Mouse (Mus musculus) thymus, adult 18-20 months (tissue): ENCODE measurements around the gene Dpysl5.

ENCODE experiments used
- DNase-seq, 2 experiments: peaks; one replicate each; pipeline ENCODE4 v3.0.0; 2022; ENCODE audit warnings: mixed read lengths in 2 of 2

The Dpysl5 gene

DNA sequence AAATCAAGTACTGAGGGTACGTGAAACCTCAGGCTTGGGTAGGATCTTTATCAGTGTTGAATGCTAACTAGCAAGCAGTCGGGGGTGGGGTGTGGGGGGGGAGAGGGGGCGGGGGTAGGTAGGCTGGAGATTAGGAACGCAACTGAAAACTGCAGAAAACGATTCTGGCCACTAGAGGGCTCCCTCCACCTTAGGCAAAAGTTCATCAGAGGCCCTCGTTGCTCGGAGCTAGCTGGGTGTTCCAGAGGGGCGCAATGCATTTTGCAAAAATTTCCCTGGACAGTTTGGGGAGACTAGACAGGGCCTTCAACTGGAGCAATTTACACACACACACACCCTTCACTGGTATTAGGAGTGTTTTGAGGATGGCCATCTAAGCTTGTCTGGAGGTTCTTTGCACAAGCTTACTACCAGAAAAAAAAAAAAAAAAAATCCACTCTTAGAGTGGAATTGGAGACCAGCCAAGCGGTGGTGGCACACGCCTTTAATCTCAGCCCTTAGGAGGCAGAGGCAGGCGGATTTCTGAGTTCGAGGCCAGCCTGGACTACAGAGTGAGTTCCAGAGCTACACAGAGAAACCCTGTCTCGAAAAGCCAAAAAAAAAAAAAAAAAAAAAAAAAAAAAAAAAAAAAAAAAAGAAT is 1.5 kb upstream of the Dpysl5 start:
- DNase-seq, result peak; percentile 9 to 47

DNA sequence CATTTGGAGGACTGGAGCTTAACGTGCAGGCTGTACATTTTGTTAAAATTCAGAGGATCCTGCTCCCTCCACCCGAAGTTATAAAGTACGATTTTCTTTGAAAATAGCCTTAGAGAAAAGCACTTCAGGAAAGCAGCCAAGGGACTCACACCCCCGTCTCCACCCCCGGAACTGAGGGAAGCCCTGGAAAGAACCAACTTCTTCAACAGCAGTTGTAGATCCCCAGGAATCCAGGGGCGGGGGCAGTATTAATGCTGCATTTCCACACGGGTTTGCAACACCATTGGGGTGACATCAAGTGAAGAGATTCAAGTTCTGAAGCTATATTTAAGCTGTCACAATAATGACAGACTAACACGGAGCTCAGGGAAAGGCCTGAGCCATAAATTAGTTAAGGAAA is 878 bp upstream of the Dpysl5 start:
- DNase-seq, result no peak

DNA sequence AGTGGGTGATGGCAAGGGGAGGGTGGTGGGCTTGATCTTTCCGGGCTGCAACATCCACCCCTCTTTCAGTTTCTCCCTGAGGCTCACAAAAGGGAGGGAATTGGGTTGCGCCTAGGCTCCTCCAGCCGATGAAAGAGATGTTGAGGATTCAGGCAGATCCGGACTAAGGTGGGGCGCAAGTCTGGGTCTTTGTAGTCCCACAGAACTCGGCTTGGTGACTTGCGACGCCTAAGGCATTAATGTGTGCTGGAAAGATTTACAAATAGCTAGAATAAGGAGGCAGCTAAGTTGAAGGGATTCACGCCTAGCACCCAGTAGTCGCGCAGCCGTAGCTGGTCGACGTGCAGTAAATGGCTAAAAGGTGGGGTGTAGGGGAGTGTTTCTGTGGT is 632 bp downstream of the Dpysl5 start:
- DNase-seq, result no peak

DNA sequence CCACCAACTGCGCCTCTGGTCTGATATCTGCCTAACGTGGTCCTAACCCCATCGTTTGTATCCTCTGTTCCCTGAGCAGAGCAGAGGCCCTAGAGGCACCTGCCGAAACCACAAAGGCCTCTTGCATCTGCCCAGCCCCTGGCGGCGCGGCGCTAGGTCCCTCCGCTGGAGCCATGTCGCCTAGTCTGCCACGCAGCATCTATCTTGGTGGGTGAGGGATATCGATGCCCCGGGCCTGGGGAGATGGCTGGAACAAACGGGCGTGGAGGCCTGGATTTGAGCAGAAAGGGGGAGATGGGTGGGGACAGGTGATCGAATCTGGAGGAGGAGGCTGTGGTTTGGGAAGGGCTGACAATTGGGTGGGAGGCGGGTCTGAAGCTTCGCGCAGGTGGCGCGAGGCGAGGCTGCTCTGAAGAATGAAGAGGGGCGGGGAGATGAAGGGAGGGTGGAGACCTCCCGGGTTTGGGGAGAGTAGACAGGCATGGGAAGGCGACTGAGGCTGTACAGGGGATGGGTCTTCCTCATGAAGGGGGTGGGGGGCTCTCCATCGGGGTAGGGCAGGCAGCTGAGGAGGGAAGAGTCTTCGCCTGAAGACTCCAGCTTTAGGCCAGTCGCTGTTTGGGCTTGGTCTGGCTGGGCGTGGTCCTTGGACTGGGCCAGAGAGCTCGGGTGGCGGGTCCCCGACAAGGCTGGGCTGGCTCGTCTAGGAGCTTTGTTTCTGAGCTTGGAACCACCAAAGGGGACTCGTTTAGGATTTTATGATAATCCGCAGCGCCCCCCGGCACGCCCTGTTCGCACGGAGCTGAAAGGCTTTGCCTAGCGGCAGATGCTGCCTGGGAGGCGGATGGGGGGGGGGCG is 1.3 kb downstream of the Dpysl5 start:
- DNase-seq, result peak; percentile 12 to 20

GRCm38 (mm10) chr5:30713299-30713675 is 1.9 kb downstream of the Dpysl5 start:
- DNase-seq, result no peak

DNA sequence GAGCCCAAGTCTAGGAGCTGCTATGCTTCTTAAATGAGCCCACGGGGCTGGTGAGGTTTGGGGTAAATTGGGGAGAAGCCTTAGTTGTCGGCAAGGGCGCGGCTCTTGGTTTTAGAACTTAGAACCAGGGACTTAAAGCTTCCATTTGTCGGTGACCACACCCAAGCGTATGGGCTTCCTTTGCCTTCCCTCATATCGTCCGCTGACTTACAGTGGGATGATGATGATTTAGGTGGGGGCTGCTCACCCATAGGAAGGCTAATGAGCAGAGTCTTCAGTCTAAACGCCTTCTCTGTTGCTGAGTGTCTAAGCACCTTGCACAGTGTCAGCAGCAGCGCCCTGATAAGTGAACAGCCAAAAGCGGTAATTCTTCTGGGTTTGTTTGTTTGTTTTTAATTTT is 2.3 kb downstream of the Dpysl5 start:
- no peak for DNase-seq

- DNase-seq, result no peak
Observed at GRCm38 (mm10) chr5:30716311-30716710, 4.9 kb downstream of the Dpysl5 start.

DNA sequence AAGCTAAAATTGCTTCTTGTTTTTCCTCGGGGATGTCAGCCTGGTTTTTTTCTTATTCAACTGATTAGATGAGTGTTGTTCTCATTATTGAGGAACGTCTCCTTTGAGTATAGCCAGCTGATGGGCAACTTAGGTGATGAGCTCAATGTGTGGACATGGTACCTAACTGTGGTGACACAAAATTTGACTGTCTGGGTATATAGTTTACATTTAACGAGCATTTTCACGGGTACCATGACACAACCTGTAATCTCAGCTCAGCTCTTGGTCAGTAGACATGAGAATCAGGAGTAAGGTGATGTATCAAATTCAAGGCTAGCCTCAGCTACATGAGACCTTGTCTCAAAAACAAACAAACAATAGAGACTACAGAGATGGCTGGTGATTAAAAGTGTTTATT is 6.1 kb downstream of the Dpysl5 start:
- no peak for DNase-seq

- no peak for DNase-seq
Observed at GRCm38 (mm10) chr5:30717991-30718703, 6.8 kb downstream of the Dpysl5 start.

DNA sequence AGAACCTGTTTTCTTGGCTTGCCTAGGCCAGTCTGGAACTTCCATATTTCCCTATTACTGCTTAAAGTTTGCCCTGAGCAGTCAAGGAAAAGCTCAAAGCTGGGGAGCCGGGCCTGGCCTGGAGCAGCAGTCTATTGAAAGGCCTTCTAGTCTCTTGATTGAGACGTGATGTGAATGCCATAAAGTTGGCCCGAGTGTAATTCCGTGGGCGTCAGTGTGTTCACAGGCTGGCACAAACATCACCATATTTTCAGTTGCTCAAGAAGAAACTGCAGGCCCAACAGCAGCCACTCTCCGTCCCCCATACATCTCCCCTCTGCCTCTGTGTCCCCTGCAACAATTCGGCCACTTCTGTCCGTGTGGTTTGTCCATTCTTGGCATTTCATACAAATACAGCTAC is 10.6 kb downstream of the Dpysl5 start:
- DNase-seq, result no peak

DNA sequence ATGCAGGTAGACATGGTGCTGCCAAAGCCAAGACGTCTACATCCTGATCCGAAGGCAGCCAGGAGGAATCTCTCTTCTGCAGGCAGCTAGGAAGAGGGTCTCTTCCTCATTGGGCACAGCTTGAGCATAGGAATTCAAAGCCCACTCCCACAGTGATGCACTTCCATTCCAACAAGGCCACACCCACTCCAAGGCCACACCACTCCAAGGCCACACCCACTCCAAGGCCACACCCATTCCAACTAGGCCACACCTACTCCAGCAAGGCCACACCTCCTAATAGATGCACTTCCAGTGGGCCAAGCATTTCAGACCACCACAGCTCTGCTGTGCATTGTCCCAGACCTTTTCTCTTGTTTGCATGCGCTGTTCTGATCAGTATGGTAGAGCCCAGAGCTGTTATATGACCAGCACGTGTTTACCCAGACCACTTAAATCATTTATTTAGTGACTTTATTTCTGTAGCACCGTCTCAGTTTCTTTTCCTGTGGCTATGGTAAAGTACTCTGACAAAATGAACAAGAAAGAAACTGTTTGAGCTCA is 14.9 kb downstream of the Dpysl5 start:
- DNase-seq, result no peak

DNA sequence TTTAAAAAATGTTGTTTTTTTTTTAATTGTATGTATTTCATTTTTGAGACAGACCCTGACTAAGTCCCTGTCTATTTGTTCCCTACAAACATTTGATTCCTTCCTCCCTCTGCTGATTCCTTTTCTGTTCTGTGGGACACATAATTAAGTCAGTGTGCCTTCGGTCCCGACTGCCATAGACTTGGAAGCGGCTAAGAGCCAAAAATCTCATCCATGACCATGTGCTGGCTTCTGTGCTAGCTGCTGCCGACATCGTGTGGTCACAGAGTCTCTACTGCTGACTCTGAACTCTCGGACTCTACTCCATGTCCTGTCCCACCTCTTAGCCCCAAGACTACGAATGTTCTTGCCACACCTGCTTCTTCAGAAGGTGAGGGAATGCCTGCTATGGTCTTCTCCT is 21.1 kb downstream of the Dpysl5 start:
- no peak for DNase-seq

- no peak for DNase-seq
Observed at GRCm38 (mm10) chr5:30734666-30735065, 23.3 kb downstream of the Dpysl5 start.

- DNase-seq, result no peak
Observed at GRCm38 (mm10) chr5:30738127-30738828, 26.9 kb downstream of the Dpysl5 start.

- DNase-seq, result no peak
Observed at GRCm38 (mm10) chr5:30739595-30739994, 28.2 kb downstream of the Dpysl5 start.

GRCm38 (mm10) chr5:30749582-30750311 is 38.4 kb downstream of the Dpysl5 start:
- DNase-seq, result no peak

DNA sequence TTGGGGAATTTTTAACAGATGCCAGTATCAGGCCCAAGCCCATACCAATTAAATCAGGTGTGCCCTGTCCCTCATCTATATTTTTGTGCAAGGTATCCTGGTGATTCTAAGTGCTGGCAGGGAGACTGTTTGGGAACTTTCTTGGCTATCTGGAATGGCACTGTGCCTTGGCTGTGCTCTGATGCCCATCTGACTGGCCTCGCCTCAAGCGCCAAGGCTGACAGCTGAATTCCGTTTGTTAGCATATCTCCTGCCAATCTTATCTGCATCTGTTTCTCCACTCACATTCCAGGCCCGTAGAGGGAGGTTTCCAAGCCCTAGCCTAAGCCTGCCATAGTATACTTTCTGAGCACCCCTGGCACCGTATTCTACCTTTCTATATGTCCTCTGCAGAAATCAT is 39.7 kb downstream of the Dpysl5 start:
- no peak for DNase-seq

DNA sequence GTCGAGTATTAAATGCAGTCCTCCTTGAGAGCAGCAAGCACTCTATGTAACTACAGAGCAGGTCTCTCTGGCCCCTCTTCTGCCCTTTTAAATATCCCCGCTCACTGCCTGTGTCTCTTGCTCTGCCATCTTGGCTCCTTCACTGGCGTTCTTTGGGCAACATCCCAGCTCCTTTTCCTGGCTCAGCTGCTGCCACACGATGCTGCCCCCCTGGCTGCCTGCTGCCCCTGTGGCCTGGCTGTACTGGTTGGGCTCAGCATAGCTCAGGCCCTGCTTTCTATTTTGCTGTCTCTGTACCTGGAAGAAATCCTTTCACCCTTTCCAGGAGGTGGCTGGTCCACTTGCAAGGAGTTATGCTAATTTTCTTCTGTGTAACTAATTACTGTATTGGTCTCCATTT is 41.8 kb downstream of the Dpysl5 start:
- DNase-seq, result no peak

GRCm38 (mm10) chr5:30755215-30755614 is 43.9 kb downstream of the Dpysl5 start:
- no peak for DNase-seq

GRCm38 (mm10) chr5:30762815-30763510 is 51.6 kb downstream of the Dpysl5 start:
- no peak for DNase-seq

- DNase-seq, result no peak
Observed at GRCm38 (mm10) chr5:30763511-30763830, 52.1 kb downstream of the Dpysl5 start.
